Mouse (Mus musculus): Measurements from ENCODE around the gene Clock. TPM values are rescaled to one million over a fixed set of nuclear protein-coding genes. Genes with fewer than 3 reads are reported as not detected.

Gene Clock
- total RNA-seq (2023) = 7.3 and 10.8 TPM in 2 replicates

GRCm38 (mm10) chr5:76304452-76305341, at the start of gene Clock:
Clock (minus strand) TSS chr5:76304792.

DNA sequence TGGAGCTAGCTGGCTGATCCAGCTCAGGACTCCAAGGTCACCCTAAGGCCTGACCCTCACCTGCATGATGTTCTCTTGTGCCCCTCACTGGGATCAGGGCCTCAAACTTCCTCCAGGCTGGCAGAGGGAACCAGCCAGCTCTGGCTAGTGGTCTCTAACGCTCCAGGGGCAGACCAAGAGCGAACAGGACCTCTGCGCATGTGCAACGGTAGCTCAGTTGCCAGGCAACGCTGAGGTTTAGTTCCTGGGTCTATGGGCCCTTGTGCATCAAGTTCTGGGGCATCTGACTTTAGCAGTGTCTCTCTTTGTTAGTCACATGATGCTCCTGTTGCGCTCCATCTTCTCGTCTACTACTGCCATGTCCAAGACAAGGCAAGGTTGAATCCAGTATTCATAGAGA, 26.4 kb upstream of the Clock start, which contains the start of gene Pdcl2:
Gene Pdcl2 (minus strand): TSS at position 204 of the 400 bp plus-strand sequence.

GRCm38 (mm10) chr5:76183750-76184261, 120.8 kb downstream of the Clock start, which contains the start of gene Tmem165:
Tmem165 (plus strand) TSS chr5:76183880.

Other genes with a start within 250 kb of the Clock start
- gene Srd5a3, start 164.5 kb downstream of the Clock start, total RNA-seq (2023) = 40.1 and 47.1 TPM in 2 replicates
- gene Tmem165, start 120.9 kb downstream of the Clock start, total RNA-seq (2023) = 53.6 and 72.1 TPM in 2 replicates
- not detected in 2 replicates for gene Pdcl2, start 26.4 kb upstream of the Clock start, total RNA-seq (2023)
- not detected in 2 replicates for gene Nmu, start 59.0 kb upstream of the Clock start, total RNA-seq (2023)
- not detected in 2 replicates for gene Gm7271, start 179.2 kb upstream of the Clock start, total RNA-seq (2023)
- 61.4 and 76.4 TPM in 2 replicates for gene Exoc1, start 224.5 kb upstream of the Clock start, total RNA-seq (2023)

Data from neutrophil, adult 65 days (primary cell).